Mouse (Mus musculus) liver, adult (tissue): Measurements from ENCODE around the gene Csf2rb2.

Source experiments
- GATA4 ChIP-seq: IDR thresholded peaks from 2 replicates; pipeline ENCODE4 v1.6.1; 2014; ENCODE audit warnings: mild to moderate bottlenecking, low read length; ENCODE audit not compliant: insufficient replicate concordance

Gene Csf2rb2

DNA sequence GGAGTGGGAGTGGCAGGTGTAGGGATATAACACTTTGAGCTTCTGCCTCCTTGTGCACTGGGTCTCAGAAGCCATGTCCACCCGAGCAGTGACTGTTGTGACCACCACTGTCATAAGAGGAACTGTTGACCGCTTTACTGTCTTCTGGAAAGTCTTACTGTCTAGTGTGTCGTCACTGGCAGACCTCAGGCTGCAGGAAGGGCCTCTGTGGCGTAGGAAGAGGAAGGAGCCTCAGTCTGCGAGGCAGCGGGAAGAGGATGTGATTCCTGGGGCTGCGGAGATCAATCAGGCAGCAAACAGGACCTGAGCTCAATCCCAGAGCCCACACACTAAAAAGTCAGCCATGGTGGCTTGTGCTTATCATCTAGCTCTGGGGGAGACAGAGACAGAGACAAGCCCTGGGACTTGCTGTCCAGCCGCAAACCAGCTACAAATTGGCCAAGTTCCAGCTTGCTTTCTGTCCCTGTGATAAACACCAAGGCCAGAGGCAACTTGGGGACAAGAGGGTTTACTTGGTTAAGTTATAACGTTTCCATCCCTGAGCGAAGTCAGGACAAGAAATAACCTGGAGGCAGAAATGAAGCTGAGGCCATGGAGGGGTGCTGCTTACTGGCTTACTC is 47.2 kb downstream of the Csf2rb2 start:
- no peak; the same call in 1 of the 2 replicates for TF ChIP-seq GATA4

DNA sequence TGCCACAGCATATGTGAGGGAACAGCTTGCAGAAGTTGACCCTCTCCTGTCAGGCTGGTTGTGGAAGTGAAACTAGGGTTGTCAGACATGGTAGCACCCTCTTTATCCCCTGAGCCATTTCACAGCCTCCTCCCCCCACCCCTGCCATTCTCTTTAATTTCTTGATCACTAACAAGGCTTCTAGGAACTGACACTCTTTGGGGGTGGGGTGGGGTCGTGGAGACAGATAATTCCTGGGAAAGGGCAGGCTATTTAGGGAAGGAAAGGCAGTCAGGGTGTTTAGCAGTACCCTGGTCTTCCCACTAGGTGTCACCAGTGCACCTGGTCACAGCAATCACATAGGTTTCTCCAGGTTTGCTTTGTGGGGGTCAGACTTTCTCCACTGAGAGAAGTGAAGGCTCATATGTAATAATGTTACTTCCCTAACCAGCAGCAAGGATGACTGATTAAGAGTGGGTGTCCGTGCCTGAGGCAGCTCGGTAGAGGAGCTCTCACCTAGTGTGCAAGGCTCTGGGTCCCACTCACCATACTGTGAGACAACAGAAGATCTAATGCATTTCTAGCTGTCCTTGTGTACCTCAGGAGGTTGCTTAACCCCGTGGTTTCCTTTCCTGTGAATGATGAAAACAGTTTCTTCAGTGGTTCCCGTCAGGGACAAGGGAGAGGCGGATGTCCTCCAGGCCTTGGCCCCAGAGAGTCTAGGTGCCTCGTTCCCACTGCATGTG is 48.0 kb downstream of the Csf2rb2 start:
- TF ChIP-seq GATA4: no peak

DNA sequence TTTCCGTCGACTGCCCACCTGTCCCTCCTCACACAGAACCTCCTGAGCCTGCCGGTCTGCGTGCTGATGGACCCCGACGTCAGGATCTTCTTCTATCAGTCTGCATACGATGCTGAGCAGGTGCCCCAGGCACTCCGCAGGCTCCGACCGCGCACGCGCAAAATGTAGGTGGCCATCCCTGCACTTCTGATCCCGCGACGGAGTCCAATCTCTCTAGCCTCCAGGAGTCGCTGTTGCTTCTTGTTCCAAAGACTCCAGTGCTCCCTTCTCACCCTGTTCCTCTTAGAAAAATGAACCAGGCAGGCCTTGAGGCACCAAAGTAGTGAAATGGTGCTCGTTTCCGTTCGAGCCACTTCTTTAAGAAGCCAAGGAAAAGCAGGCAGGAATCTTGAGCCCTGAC is 50.8 kb downstream of the Csf2rb2 start:
- TF ChIP-seq GATA4: no peak

DNA sequence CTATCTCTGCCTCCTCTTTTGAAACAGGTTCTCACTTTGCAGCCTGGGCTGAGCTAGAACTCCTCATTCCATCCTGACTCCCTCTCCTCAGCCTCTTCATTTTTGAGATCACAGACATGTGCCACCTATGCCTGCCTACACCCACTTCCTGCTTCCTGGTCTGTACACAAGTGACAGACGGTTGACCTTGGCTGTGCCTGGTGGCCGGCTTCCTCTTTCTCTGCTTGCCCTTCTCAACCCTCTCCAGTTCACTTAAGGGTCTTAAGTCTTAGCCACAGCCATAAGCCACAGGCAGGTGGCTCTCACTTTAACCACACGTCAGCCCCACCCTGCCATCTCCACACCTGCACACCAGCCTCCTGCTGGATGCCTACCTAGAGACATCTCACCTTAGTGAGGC is 57.1 kb downstream of the Csf2rb2 start:
- no peak for TF ChIP-seq GATA4

DNA sequence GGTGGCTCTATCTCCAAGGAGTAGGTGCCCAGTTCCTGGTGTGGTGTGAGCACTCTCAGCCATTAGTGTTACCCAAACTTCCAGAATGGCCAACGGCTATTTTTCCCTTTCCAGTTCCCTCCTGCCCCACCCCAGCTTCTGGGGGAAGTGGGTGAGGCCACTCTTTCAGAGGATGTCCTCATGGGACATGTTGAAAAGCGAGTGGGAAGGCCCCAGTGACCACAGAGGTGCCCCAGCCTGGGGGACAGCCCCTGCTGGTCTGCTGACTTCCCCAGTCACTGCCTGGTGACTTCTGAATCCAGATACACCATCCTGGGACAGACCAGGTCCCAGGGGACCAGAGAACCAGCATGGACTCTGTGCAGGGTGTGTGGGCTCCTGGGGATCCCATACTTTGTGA is 57.9 kb downstream of the Csf2rb2 start:
- no peak for TF ChIP-seq GATA4

DNA sequence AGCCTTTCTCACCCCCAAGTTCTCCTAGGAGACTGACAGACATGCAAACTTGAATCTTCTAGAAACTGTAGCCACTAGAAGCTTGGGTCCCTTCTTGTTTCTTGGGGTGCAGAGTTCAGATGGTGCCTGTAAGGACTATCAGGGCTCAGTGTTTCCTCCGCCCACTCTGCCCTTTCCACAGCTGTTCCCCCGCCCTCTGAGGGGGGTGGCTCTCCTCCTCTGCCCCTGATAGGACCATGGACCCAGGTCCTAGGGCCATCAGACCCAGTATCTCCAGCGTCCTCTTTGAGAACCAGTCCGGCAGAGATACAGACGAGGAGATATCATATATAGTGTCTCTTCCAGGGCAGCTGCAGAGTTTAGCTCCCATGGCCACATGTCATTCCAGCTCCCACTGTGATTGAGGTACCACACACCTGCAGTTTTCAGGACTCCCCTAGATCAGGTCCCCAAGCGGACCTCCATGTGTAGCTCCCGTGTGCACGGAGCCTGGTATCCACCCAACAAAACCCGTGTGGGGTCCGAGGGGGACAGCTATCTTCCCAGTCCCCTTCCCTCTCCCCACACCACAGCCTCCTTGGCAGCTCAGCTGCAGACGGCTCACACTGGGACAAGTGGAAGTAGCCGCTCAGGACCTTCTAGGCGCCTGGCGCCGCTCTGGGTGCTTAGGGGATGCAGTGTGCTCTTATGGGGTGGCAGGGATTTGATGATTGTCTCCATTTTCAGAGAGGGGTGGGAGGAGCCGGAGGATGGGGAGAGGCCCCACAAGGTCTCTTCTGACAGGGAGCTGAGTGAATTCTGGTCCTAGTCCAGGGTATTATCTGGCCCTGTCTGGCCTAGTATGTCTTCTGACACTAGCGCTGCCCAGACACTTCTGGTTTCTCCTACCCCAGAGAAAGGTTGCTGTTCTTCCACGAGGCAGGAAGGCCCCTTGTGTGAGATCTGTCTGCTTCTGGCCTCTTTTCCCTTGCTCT is 59.1 kb downstream of the Csf2rb2 start:
- no peak for TF ChIP-seq GATA4

DNA sequence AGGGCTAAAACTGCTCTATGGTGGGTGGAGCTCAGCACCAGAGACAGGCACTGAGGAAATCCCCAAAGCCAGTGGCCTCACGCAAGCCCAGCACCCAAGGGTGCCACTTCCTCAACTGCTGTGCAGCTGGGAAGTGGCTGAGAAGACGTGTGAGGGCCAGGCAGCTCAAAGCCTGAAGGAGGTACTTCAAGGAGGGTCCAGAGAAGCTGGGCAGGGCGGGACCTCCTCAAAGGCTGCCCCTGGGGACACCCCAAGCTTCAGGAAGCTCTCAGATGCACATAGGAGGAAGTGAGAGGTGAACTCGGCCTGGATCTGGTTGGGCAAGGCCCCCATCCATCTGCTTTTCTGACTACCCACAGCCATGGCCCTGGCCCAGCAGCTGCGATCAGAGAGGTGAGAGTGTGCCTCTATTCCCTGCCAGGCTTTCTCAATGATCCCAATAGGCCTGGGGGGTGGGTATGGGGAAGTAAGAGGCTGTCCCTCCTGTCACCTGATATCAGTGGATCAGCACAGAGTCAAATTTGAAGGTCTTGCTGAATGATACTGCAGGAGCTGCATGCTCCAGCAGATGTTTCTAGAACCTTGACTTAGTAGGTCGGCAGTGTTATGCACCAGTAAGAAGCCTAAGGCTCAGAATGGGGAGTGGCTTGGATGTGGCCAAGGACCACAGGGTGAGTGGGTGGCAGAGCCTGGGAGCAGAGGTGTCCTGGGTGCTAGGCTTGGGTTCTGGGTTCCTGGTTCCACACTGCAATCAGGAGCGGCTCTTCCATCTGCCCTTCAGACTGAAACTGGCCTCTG is 60.6 kb downstream of the Csf2rb2 start, which contains the start of gene Ncf4:
Ncf4 (plus strand) TSS at position 107 of the 798 bp plus-strand sequence.
- TF ChIP-seq GATA4: no peak

DNA sequence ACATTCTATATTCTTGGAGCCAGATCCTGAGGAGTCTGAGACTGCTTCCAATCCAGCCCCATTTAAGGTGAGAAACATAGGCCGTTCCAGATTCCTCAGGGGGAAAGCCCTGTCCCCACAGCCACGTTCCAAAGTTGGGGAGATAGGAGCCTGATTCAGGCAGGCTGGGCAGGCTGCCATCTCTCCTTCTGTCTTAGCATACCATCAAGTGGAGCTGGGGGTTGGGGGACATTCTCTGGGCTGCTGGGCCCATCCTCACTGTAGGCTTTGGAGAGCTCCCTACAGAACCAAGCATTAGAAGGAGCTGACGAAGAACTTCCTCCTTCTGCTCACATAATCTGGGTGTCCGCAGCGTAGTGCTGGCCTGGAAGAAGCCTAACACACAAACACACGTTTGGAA is 61.7 kb downstream of the Csf2rb2 start:
- no peak for TF ChIP-seq GATA4

DNA sequence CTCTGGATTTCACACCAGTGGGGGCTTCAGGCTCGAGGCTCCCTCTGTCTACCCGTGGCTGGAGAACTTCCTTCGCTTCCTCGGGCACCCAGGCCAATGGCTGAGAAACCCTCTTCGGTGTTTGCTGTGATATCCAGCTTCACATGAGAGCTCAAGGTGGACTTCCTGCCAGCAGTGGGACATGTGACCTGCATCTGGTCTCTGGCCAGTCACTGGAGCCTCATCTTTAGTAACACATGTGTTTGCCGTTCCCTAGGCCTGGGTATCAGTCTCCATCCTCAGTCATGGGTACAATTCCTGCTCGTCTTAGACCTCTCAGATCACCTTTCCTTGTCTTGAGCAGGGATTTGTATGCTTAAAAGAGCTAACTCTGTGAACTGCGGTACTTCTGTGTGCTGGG is 62.5 kb downstream of the Csf2rb2 start:
- TF ChIP-seq GATA4: no peak

DNA sequence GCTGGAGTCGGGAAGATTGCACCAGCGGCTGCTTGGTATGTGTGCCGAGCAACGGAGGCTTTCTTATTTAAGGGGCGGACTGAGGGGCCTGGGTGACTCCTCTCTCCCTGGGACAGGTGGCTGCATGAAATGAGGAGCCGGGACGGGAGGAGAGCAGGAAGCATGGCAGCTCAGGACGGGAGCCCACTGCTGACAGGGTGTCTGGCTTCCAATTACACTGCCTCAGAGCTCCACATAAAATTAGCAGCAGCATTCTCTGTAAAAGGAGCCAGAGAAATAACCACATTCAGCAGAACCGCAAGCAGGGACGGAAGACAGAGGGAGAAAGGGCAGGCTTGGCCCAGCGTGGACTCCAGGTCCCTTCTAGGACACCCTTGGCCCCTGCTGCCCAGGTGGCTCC is 64.2 kb downstream of the Csf2rb2 start:
- TF ChIP-seq GATA4: no peak

DNA sequence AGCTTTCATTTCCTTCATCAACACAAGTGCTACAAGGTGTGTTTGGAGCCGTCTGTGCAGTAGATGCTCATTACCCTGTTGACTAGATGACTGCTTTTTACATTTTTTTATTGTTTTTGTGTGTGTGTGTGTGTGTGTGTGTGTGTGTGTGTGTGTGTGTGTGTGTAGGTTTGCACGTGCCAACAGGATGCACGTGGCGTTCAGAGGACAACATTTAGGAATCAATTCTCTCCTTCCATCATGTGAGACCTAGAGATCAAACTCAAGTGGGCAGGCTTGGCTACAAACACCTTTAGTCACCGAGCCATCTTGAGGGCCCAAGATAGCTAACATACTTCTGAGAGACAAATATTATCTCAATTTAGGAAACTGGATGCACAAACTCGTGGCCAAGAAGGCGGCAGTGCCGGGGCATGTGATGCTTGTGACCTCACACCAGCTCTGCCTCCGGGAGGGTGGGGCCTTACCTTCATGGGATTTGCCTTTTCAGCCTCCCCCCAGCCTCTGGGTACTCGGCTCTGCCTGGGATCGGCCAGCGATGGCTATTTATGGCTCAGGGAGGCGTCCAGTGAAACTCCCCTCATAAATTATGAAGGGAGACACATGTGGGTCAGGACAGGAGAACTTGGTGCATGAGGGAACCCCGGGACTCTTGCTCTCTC is 65.4 kb downstream of the Csf2rb2 start:
- no peak for TF ChIP-seq GATA4

DNA sequence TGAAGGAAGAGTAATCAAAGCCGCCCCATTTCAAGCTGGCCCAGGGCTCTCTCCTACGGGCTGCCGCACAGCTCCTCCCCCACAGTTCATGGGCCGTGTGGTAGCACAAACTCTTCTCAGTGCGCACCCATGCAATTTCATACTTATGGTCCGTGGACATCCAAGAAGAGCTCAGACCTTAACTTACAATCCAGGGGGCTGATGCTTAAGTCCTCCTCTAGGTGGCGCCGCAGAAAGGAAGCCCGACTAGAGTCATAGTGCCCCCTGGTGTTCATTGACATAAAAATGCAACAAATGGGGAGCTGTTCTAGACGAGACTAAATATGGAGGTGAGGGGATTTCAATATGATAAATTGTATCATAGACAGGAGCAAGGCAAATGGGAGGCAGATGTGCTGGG is 66.1 kb downstream of the Csf2rb2 start:
- no peak for TF ChIP-seq GATA4

DNA sequence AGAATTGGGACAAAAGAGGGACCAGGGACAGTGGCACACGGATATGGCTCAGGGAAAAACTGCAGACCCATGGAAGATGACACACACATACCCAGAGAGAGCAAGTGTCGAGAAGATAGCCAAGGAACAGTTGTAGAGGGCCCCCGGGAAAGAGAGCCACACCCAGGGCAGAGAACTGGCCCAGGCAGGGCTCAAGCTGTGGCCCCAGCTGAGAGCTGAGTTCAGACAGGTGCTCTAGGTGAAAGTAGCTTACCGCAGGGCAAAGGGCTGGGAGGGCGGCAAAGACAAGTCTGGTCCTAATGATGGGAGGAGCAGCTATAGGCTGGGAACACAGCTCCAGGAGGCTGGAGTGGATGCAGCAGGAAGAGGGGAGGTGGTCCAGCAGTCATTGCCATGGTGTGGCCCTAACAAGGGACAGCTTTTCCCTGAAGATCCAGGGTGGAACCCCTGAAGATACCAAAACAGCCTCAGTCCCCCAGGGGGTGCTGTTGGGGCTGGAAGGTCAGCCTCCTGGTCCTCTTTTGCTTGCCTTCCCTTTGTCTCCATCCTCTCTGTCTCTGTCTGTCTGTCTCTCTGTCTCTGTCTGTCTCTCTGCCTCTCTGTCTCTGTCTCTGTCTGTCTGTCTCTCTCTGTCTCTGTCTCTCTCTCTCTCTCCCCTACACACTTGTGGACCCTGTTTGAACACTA is 70.6 kb downstream of the Csf2rb2 start:
- TF ChIP-seq GATA4: no peak
